Mouse (Mus musculus) cerebellum, postnatal 14 days (tissue): ENCODE measurements around the gene Mob3a.

Source experiments
- DNase-seq, 2 experiments: peaks; one replicate each; pipeline ENCODE4 v3.0.0; 2021; ENCODE audit warnings: mixed read lengths in 2 of 2

Gene Mob3a

GRCm38 (mm10) chr10:80698605-80699004 lies 3.2 kb downstream of the Mob3a start:
- DNase-seq: no peak

- DNase-seq: peak in 1 of 2 experiments; percentile 58
These were observed 4.0 kb downstream of the Mob3a start for GRCm38 (mm10) chr10:80697812-80698211.

GRCm38 (mm10) chr10:80697393-80697787 lies 4.4 kb downstream of the Mob3a start:
- DNase-seq: no peak

GRCm38 (mm10) chr10:80696502-80697392 lies 5.0 kb downstream of the Mob3a start:
- DNase-seq: no peak

GRCm38 (mm10) chr10:80695801-80696501 lies 5.8 kb downstream of the Mob3a start:
- DNase-seq: no peak

GRCm38 (mm10) chr10:80695186-80695585 lies 6.6 kb downstream of the Mob3a start:
- DNase-seq: no peak

- no peak for DNase-seq
These were observed 7.4 kb downstream of the Mob3a start for GRCm38 (mm10) chr10:80694159-80694938.

GRCm38 (mm10) chr10:80693401-80694045 lies 8.3 kb downstream of the Mob3a start:
- DNase-seq: no peak

GRCm38 (mm10) chr10:80692249-80693165 lies 9.3 kb downstream of the Mob3a start:
- no peak for DNase-seq

- DNase-seq: peak; percentile 84 to 86
These were observed 13.9 kb downstream of the Mob3a start for GRCm38 (mm10) chr10:80687850-80688249.

- DNase-seq: peak; percentile 29 to 53
These were observed 15.2 kb downstream of the Mob3a start for GRCm38 (mm10) chr10:80686617-80687016.

GRCm38 (mm10) chr10:80684984-80685383 lies 16.8 kb downstream of the Mob3a start:
- no peak for DNase-seq

- DNase-seq: peak; percentile 74 to 81
These were observed 17.6 kb downstream of the Mob3a start for GRCm38 (mm10) chr10:80684214-80684613.

GRCm38 (mm10) chr10:80683647-80684046 lies 18.1 kb downstream of the Mob3a start:
- no peak for DNase-seq

GRCm38 (mm10) chr10:80682003-80682402 lies 19.8 kb downstream of the Mob3a start:
- DNase-seq: no peak

- no peak for DNase-seq
These were observed 21.5 kb downstream of the Mob3a start for GRCm38 (mm10) chr10:80680260-80680696.

GRCm38 (mm10) chr10:80679556-80680259 lies 22.1 kb downstream of the Mob3a start:
- no peak for DNase-seq

GRCm38 (mm10) chr10:80678601-80679377 lies 23.0 kb downstream of the Mob3a start:
- DNase-seq: peak; percentile 64 to 75

GRCm38 (mm10) chr10:80677942-80678436 lies 23.8 kb downstream of the Mob3a start, which contains the start of gene Mknk2:
Gene Mknk2, minus strand, starts transcription at chr10:80678112.
- DNase-seq: peak; percentile 91 to 95
